Mouse (Mus musculus) testis, adult 2 months (tissue): ENCODE results near the gene Csrp2.

ENCODE experiments used
- CTCF ChIP-seq: fragments of 200-500 bp; IDR thresholded peaks from 2 replicates; pipeline ENCODE4 v1.5.1; 2012; ENCODE audit warnings: low read depth, mild to moderate bottlenecking, inconsistent platforms, low read length, moderate library complexity; ENCODE audit not compliant: control insufficient read depth, insufficient read depth, insufficient replicate concordance
- POLR2A ChIP-seq: fragments of 200-500 bp; IDR thresholded peaks from 2 replicates; pipeline ENCODE4 v1.6.1; 2012; ENCODE audit warnings: low read depth, mild to moderate bottlenecking, inconsistent platforms, low read length, moderate library complexity; ENCODE audit not compliant: control insufficient read depth

GRCm38 (mm10) chr10:110938841-110939549 is 19.4 kb downstream of the Csrp2 start:
- TF ChIP-seq CTCF (no peak), POLR2A (no peak)
